Mouse (Mus musculus) lung, postnatal 0 days (tissue): Measurements from ENCODE around the gene Otud7b. TPM values are rescaled to one million over a fixed set of nuclear protein-coding genes. Genes with fewer than 3 reads are reported as not detected.

Experiments used
- ATAC-seq: fragments of 200-750 bp; cut with Nextera tagmentation; 2 replicates; pipeline ENCODE4 v1.8.0; 2017; ENCODE audit warnings: moderate library complexity
- DNase-seq: peaks from one replicate; pipeline ENCODE4 v3.0.0-alpha.2; 2016; ENCODE audit warnings: low spot score
- H3K27ac ChIP-seq: fragments of 300-500 bp; sonication (generic); 2 replicates; pipeline ENCODE4 v1.5.1; 2014; ENCODE audit warnings: antibody characterized with exemption, mild to moderate bottlenecking, low read length, mixed read lengths
- H3K27me3 ChIP-seq: fragments of 300-500 bp; sonication (generic); replicated peaks from 2 replicates; pipeline ENCODE4 v1.6.1; 2014; ENCODE audit warnings: low read length, mixed read lengths; ENCODE audit not compliant: insufficient read depth
- H3K36me3 ChIP-seq: fragments of 300-500 bp; sonication (generic); 2 replicates; pipeline ENCODE4 v1.6.1; 2014; ENCODE audit warnings: low read length, mixed read lengths; ENCODE audit not compliant: insufficient read depth
- H3K4me1 ChIP-seq: fragments of 300-500 bp; sonication (generic); 2 replicates; pipeline ENCODE4 v1.6.1; 2014; ENCODE audit warnings: antibody characterized with exemption, low read depth, low read length, mixed read lengths; ENCODE audit not compliant: insufficient read depth
- H3K4me2 ChIP-seq: fragments of 300-500 bp; sonication (generic); replicated peaks from 2 replicates; pipeline ENCODE4 v1.6.1; 2014; ENCODE audit warnings: low read depth, mild to moderate bottlenecking, low read length, moderate library complexity, mixed read lengths
- H3K4me3 ChIP-seq: fragments of 300-500 bp; sonication (generic); 2 replicates; pipeline ENCODE4 v1.5.1; 2014; ENCODE audit warnings: low read depth, low read length
- H3K9ac ChIP-seq: fragments of 300-500 bp; sonication (generic); replicated peaks from 2 replicates; pipeline ENCODE4 v1.6.1; 2014; ENCODE audit warnings: low read depth, mild to moderate bottlenecking
- H3K9me3 ChIP-seq: fragments of 300-500 bp; sonication (generic); 2 replicates; pipeline ENCODE4 v1.6.1; 2016; ENCODE audit warnings: low read length, mixed read lengths
- CTCF ChIP-seq: IDR thresholded peaks from 2 replicates; pipeline ENCODE4 v1.5.1; 2016; ENCODE audit warnings: antibody characterized with exemption, mild to moderate bottlenecking
- EP300 ChIP-seq: IDR thresholded peaks from 2 replicates; pipeline ENCODE4 v1.6.1; 2016; ENCODE audit warnings: antibody characterized with exemption, mild to moderate bottlenecking, control low read depth
- WGBS: fragments of 180-500 bp; shearing (Covaris S2); extraction: QIAGEN DNeasy Blood & Tissue Kit; methylation state at CpG from one replicate; pipeline ENCODE4 v1.1.7; 2014; 5-methylcytosine and 5-hydroxymethylcytosine counted together
- polyA plus RNA-seq: library from polyadenylated mRNA; unstranded; fragments of >200 nt; fragmentation: Nextera tagmentation; extraction: Ambion mirVana; gene quantifications from 2 replicates; pipeline ENCODE4 v1.2.1, GENCODE M21; 2015

Gene Otud7b
- polyA plus RNA-seq, 1 experiment from 2014 or later: 30.2 TPM

DNA sequence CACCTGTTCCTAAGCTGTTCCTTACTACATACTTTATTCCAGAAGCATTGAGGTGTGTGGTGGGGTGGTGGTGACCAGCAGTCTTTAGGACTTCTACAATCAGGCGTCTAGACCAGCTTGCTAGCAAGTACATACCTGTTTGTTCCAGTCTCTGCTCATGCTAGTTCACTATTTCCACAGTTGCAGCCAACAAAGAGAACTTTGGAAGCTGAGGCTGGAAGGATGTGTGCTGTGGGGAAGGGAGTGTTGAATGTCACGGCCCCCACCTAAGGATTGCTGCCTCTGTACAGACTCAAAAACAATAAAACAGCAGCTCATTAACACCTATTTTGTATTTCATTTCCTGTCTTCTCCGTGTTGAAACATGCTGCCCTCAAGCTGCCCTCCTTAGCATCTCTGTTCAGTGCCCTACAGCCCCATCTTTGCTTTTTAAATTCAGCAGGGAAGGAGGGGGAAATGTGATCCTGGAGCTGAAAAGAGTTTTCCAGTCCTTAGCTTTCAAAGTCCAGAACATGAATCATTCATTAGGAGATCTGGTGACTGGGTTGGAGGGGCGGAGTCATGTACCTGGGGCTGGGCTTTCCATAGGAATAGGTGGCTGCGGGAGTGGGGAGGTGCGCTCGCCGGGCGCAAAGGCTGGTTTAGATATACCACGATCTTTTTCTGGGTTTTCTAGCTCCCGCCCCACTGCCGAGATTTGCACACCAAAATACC, 56.6 kb downstream of the Otud7b start:
- Histone ChIP-seq H3K27ac (peak overlapping the region; percentile 63), H3K36me3 (no peaks in the 10 kb centered on the region), H3K9ac (peak overlapping the region; percentile 44), H3K4me1 (peaks cover 16% of the 10 kb centered on the region; the same call in 1 of the 2 replicates), H3K9me3 (no peaks in the 10 kb centered on the region), H3K27me3 (no peaks in the 10 kb centered on the region), H3K4me2 (peak overlapping the region; percentile 88), H3K4me3 (peak overlapping the region; percentile 43)
- DNase-seq (peak; percentile 88), ATAC-seq (peak; percentile 71)
- 2% methylated on average over 12 of the region's 12 CpGs for whole genome bisulfite sequencing
- TF ChIP-seq EP300 (no peak), CTCF (no peak)

GRCm38 (mm10) chr3:96161869-96162840, 57.8 kb downstream of the Otud7b start, which contains the start of gene Mtmr11:
Gene Mtmr11, plus strand, starts transcription at chr3:96162004.
- no peak for TF ChIP-seq CTCF
- TF ChIP-seq EP300: no peak
- DNase-seq (peak; percentile 82), ATAC-seq (peak; percentile 22; the same call in 1 of the 2 replicates)
- 8% methylated on average over 16 of the region's 16 CpGs for WGBS
- Histone ChIP-seq H3K27me3 (no peaks in the 10 kb centered on the region), H3K9me3 (no peaks in the 10 kb centered on the region), H3K4me1 (peaks cover 16% of the 10 kb centered on the region; the same call in 1 of the 2 replicates), H3K27ac (peak within 1 kb of the TSS; percentile 63), H3K9ac (peak within 1 kb of the TSS; percentile 44), H3K4me2 (peak within 1 kb of the TSS; percentile 88), H3K36me3 (no peaks in the 10 kb centered on the region), H3K4me3 (peak within 1 kb of the TSS; percentile 43)

DNA sequence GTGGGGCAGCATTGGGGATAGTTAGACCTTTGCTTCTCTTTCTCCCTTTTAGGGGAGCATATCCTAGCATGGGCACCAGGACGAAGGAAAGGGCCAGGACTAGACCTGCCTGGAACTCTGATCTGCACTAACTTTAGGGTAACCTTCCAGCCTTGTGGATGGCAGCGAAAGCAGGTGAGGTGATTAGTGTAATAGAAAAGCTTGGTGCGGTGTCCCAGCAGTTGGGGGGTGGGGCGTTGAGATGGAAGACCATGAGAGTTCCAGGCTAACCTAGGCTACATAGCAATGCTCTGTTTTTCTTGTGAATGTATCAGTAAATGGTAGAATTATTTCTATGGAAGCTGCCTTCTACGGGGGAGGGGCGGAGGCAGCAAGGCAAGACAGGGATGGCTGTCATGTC, 58.7 kb downstream of the Otud7b start:
- no peak overlapping the region for H3K9ac ChIP-seq
- H3K4me2 ChIP-seq: no peak overlapping the region
- H3K4me1 ChIP-seq: peaks cover 16% of the 10 kb centered on the region; the same call in 1 of the 2 replicates
- no peaks in the 10 kb centered on the region for H3K9me3 ChIP-seq
- WGBS: 91% methylated on average over 6 of the region's 6 CpGs
- ATAC-seq (no peak), DNase-seq (no peak)
- TF ChIP-seq EP300: no peak
- no peak for TF ChIP-seq CTCF
- no peak overlapping the region for H3K27ac ChIP-seq
- H3K27me3 ChIP-seq: no peaks in the 10 kb centered on the region
- H3K36me3 ChIP-seq: no peaks in the 10 kb centered on the region
- no peak overlapping the region for H3K4me3 ChIP-seq

GRCm38 (mm10) chr3:96168466-96169158, 64.3 kb downstream of the Otud7b start:
- Histone ChIP-seq H3K36me3 (no peaks in the 10 kb centered on the region), H3K4me1 (peaks cover 19% of the 10 kb centered on the region; the same call in 1 of the 2 replicates), H3K9ac (no peak overlapping the region), H3K9me3 (no peaks in the 10 kb centered on the region), H3K27me3 (no peaks in the 10 kb centered on the region), H3K4me2 (no peak overlapping the region), H3K4me3 (no peak overlapping the region), H3K27ac (no peak overlapping the region)
- ATAC-seq: no peak
- 44% methylated on average over 12 of the region's 12 CpGs for WGBS
- TF ChIP-seq CTCF (no peak), EP300 (no peak)
- DNase-seq: no peak

DNA sequence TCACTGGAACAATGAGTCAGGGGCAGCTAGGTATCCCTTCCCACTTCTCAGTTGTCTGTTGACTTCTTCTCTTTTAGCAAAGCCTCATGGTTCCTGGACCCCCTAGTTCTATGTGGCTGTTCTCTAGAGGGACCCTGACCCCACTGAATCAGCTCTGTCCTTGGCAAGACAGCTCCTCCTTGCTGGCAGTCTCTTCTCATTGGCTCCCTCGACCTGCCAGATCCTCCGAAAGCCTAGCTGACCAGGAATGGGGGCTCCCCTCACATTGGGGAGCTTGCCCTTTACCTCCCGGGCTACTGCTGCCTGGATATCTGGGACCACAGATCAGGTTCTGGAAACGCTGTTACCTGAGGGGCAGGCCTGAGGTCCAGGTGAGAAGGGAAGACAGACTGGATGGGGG, 65.9 kb downstream of the Otud7b start:
- H3K4me2 ChIP-seq: no peak overlapping the region
- ATAC-seq (no peak), DNase-seq (no peak)
- no peaks in the 10 kb centered on the region for H3K9me3 ChIP-seq
- H3K4me1 ChIP-seq: peaks cover 19% of the 10 kb centered on the region; the same call in 1 of the 2 replicates
- TF ChIP-seq CTCF (no peak), EP300 (no peak)
- 83% methylated on average over 4 of the region's 4 CpGs for WGBS
- H3K4me3 ChIP-seq: no peak overlapping the region
- H3K27me3 ChIP-seq: no peaks in the 10 kb centered on the region
- no peak overlapping the region for H3K27ac ChIP-seq
- H3K36me3 ChIP-seq: 0 out of 2 replicates have a peak, but pooled peaks cover 5% of the 10 kb centered on the region
- no peak overlapping the region for H3K9ac ChIP-seq
